Mouse (Mus musculus) adrenal gland, adult (tissue): ENCODE results near the gene B3galt4.
A peak's percentile ranks its signal among the peaks of the same experiment; 100 is the strongest.

Experiments used
- DNase-seq, 2 experiments: peaks; one replicate each; pipeline ENCODE4 v3.0.0; 2022 to 2023; ENCODE audit warnings: low spot score in 1 of 2; ENCODE audit not compliant: inconsistent age in 2 of 2

B3galt4 gene

GRCm38 (mm10) chr17:33948090-33948904, 3.0 kb downstream of the B3galt4 start:
- peak in 1 of 2 experiments; percentile 24 for DNase-seq

- no peak for DNase-seq
Measured at GRCm38 (mm10) chr17:33947430-33948089, 3.7 kb downstream of the B3galt4 start.

GRCm38 (mm10) chr17:33943454-33943853, 7.8 kb downstream of the B3galt4 start:
- DNase-seq, result no peak

GRCm38 (mm10) chr17:33941381-33941780, 9.9 kb downstream of the B3galt4 start:
- no peak for DNase-seq

GRCm38 (mm10) chr17:33940981-33941380, 10.3 kb downstream of the B3galt4 start:
- DNase-seq, result peak; percentile 52 to 68

- DNase-seq, result peak; percentile 85 to 97
Measured at GRCm38 (mm10) chr17:33940206-33940805, 11.0 kb downstream of the B3galt4 start, which contains the start of the genes Pfdn6 and Wdr46. Gene Pfdn6 (minus strand): TSS chr17:33940343. Gene Wdr46 (plus strand): TSS chr17:33940660.

GRCm38 (mm10) chr17:33938783-33939182, 12.5 kb downstream of the B3galt4 start:
- no peak for DNase-seq

- DNase-seq, result no peak
Measured at GRCm38 (mm10) chr17:33936993-33937392, 14.3 kb downstream of the B3galt4 start.

- DNase-seq, result no peak
Measured at GRCm38 (mm10) chr17:33935422-33936055, 15.7 kb downstream of the B3galt4 start.

- no peak for DNase-seq
Measured at GRCm38 (mm10) chr17:33932970-33933369, 18.3 kb downstream of the B3galt4 start.

- no peak for DNase-seq
Measured at GRCm38 (mm10) chr17:33932448-33932847, 18.8 kb downstream of the B3galt4 start.

- DNase-seq, result no peak
Measured at GRCm38 (mm10) chr17:33931947-33932346, 19.3 kb downstream of the B3galt4 start.

GRCm38 (mm10) chr17:33931159-33931866, 20.0 kb downstream of the B3galt4 start:
- DNase-seq, result peak in 1 of 2 experiments; percentile 60

- peak; percentile 78 to 91 for DNase-seq
Measured at GRCm38 (mm10) chr17:33930280-33931158, 20.8 kb downstream of the B3galt4 start.

- peak; percentile 93 to 97 for DNase-seq
Measured at GRCm38 (mm10) chr17:33929371-33930279, 21.7 kb downstream of the B3galt4 start, which contains the start of gene Rgl2. Gene Rgl2 (plus strand): TSS chr17:33929543.

GRCm38 (mm10) chr17:33928251-33928947, 22.9 kb downstream of the B3galt4 start:
- peak in 1 of 2 experiments; percentile 14 for DNase-seq

- DNase-seq, result peak in 1 of 2 experiments; percentile 57
Measured at GRCm38 (mm10) chr17:33926207-33926932, 24.9 kb downstream of the B3galt4 start.
